Mouse (Mus musculus) myocyte (in vitro differentiated cells): ENCODE results near the gene Taz. TPM values are rescaled to one million over a fixed set of nuclear protein-coding genes. Genes with fewer than 3 reads are reported as not detected.

Experiments used
- H3K27me3 ChIP-seq: one replicate; pipeline ENCODE4 v1.6.1; 2011; ENCODE audit not compliant: control insufficient read depth, insufficient read depth, insufficient read length
- H3K36me3 ChIP-seq: one replicate; pipeline ENCODE4 v1.6.1; 2011; ENCODE audit not compliant: control insufficient read depth, insufficient read depth
- H3K4me2 ChIP-seq: one replicate; pipeline ENCODE4 v1.6.1; 2011; ENCODE audit warnings: low read depth, control low read depth
- H3K4me3 ChIP-seq: one replicate; pipeline ENCODE4 v1.5.1; 2011; ENCODE audit warnings: mild to moderate bottlenecking, control low read depth, moderate library complexity
- H3K79me2 ChIP-seq: one replicate; pipeline ENCODE4 v1.6.1; 2011; ENCODE audit not compliant: control insufficient read depth, insufficient read depth
- H3ac ChIP-seq: one replicate; pipeline ENCODE4 v1.6.1; 2011; ENCODE audit not compliant: control insufficient read depth, insufficient read length
- CEBPB ChIP-seq: IDR thresholded peaks from 2 replicates; pipeline ENCODE4 v1.6.1; 2011; ENCODE audit warnings: mild to moderate bottlenecking, moderate library complexity; ENCODE audit not compliant: poor library complexity, insufficient read depth, severe bottlenecking
- E2F4 ChIP-seq: IDR thresholded peaks from one replicate; pipeline ENCODE4 v1.6.1; 2011; ENCODE audit warnings: mild to moderate bottlenecking, control low read depth, moderate library complexity; ENCODE audit not compliant: insufficient read depth
- MAX ChIP-seq: IDR thresholded peaks from one replicate; pipeline ENCODE4 v1.6.1; 2011; ENCODE audit warnings: low read depth, mild to moderate bottlenecking, control low read depth
- MYOD1 ChIP-seq, 3 experiments: IDR thresholded peaks; one replicate each; pipeline ENCODE4 v1.6.1; 2011; ENCODE audit warnings: control low read depth in 2 of 3, low read depth in 2 of 3, mild to moderate bottlenecking in 2 of 3, moderate library complexity in 1 of 3; ENCODE audit not compliant: insufficient read length in 2 of 3, control insufficient read depth in 1 of 3
- MYOG ChIP-seq, 3 experiments: IDR thresholded peaks; one replicate each; pipeline ENCODE4 v1.6.1; 2011; ENCODE audit warnings: control low read depth in 2 of 3, low read depth in 2 of 3, mild to moderate bottlenecking in 2 of 3; ENCODE audit not compliant: insufficient read length in 2 of 3, control insufficient read depth in 1 of 3, insufficient read depth in 1 of 3
- POLR2A ChIP-seq: IDR thresholded peaks from one replicate; pipeline ENCODE4 v1.6.1; 2011; ENCODE audit warnings: low read depth, mild to moderate bottlenecking, control low read depth, moderate library complexity; ENCODE audit not compliant: insufficient read length
- POLR2AphosphoS2 ChIP-seq: IDR thresholded peaks from one replicate; pipeline ENCODE4 v1.6.1; 2011; ENCODE audit warnings: low read depth, control low read depth; ENCODE audit not compliant: insufficient read length
- REST ChIP-seq: IDR thresholded peaks from one replicate; pipeline ENCODE4 v1.6.1; 2011; ENCODE audit warnings: mild to moderate bottlenecking, control low read depth, moderate library complexity; ENCODE audit not compliant: insufficient read depth, insufficient read length
- SRF ChIP-seq: IDR thresholded peaks from one replicate; pipeline ENCODE4 v1.6.1; 2011; ENCODE audit warnings: low read depth; ENCODE audit not compliant: control insufficient read depth, insufficient read length
- TCF12 ChIP-seq: IDR thresholded peaks from one replicate; pipeline ENCODE4 v1.6.1; 2011; ENCODE audit warnings: mild to moderate bottlenecking, control low read depth; ENCODE audit not compliant: poor library complexity, insufficient read depth, severe bottlenecking
- TCF3 ChIP-seq: IDR thresholded peaks from one replicate; pipeline ENCODE4 v1.6.1; 2011; ENCODE audit warnings: low read depth, control low read depth; ENCODE audit not compliant: insufficient read length
- USF1 ChIP-seq: IDR thresholded peaks from one replicate; pipeline ENCODE4 v1.6.1; 2011; ENCODE audit warnings: low read depth, mild to moderate bottlenecking, control low read depth, moderate library complexity
- polyA plus RNA-seq: library from polyadenylated mRNA; unstranded; fragments of >200 nt; fragmentation: generic; extraction: Trizol; gene quantifications from one replicate; pipeline ENCODE4 v1.2.1, GENCODE M21; 2012; ENCODE audit warnings: missing spikeins

Taz gene
- polyA plus RNA-seq, 1 experiment: 28.2 TPM

DNA sequence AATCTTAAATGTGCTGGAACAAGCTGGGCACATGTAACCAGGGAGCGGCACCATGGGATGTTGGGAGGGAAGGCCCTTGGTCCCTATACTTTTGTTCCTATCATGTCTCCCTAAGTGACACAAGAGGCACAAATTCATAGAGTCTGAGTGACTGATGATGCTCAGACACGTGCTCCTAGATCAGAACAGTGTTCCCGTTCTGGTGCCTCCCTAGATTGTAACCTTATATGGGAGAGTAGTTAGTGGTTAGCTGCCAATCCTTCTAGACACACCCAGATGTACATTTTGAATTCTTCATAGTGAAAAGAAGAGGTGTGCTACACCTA, 12.0 kb upstream of the Taz start:
- H3K79me2 ChIP-seq: peaks cover 20% of the 10 kb centered on the region
- TF ChIP-seq MYOG (IDR thresholded peaks at IDR 0.05; ENCODE audit: control insufficient read depth in 1 of 3, insufficient read depth in 1 of 3, insufficient read length in 2 of 3, low read depth in 2 of 3) (no peak), SRF (peak; percentile 70), TCF3 (no peak), REST (no peak), POLR2AphosphoS2 (no peak)
- no peaks in the 10 kb centered on the region for H3K36me3 ChIP-seq
- peak overlapping the region; percentile 71 for H3K4me2 ChIP-seq
- H3K27me3 ChIP-seq: no peaks in the 10 kb centered on the region
- peak overlapping the region; percentile 88 for H3K4me3 ChIP-seq
- peak overlapping the region; percentile 25 for H3ac ChIP-seq

DNA sequence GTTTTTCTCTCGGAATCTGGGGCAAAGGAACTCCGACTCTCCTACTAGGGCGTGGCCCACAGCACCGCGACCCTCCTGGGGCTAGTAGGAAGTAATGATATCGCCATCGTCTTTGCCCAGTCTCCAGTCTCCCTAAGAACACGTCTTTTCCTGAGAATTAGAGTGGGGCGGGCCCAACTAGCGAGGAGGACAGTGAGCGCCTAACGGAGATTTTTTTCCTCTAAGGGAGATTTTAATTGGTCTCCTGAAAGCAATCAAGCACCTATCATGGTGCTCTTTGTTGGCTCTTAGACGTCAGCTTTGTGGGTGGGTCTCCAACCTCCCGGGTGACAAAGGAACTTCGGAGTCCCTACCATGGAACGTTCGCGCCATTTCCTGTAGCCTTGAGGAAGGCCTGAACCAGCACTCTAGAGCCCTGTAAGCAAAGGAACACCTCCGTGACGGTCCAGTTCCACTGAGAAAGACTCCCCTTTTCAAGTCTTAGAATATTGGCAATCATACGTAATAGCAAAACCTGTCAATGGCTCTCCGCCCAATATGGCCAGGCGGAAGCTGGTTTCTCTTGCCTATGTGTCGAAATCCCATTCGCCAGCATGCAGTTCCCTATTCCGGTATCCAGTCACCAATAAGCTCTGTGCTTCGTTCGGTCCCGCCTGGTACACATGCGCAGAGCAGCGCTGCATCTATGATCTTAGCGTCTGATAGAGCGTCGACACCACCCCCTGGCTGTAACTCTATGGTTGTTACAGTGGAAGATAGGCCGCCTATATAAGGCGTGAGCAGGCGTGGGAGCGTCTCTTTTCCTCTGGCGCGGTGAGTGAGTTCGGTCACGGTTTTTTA, 11.4 kb upstream of the Taz start, which contains the start of gene Rpl10:
Rpl10 (plus strand) TSS at position 751 of the 840 bp plus-strand sequence.
- Histone ChIP-seq H3K79me2 (peaks cover 20% of the 10 kb centered on the region), H3K36me3 (no peaks in the 10 kb centered on the region), H3ac (peak within 1 kb of the TSS; percentile 25), H3K27me3 (no peaks in the 10 kb centered on the region), H3K4me2 (peak within 1 kb of the TSS; percentile 72), H3K4me3 (peak within 1 kb of the TSS; percentile 88)
- peak; percentile 82 for TF ChIP-seq POLR2A
- TF ChIP-seq POLR2AphosphoS2: peak; percentile 92
- TF ChIP-seq TCF3: no peak
- TF ChIP-seq SRF: peak; percentile 97

DNA sequence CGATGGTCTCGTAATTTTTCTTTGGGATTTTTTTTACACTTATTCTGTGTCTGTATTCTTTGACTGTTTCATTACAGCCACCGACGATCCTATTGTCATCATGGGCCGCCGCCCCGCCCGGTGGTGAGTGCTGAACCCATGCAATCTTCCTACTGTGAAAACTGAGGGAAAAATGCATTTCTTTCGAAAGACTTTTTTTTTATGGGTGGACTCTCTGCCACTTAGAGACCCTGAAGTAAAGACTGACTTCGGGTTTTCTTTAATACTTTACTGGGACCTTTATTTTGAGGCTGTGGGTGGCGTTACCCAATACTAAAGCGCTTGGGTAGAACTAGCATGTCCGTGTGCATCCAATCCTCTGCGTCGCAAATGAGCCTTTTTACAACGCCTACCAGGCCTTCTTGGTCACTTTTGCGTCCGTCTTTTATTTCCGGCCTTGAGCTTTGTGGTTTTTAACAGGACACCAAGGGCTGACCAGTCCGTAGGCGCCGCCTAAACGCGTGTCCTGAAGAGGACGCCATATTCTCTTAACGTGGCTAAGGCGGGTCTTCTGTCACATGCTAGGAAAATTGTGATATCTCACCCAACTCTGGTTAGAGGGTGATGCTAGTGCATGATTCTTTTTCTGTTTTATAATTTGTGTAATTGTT, 10.7 kb upstream of the Taz start:
- no peak overlapping the region for H3ac ChIP-seq
- no peaks in the 10 kb centered on the region for H3K36me3 ChIP-seq
- peak overlapping the region; percentile 88 for H3K4me3 ChIP-seq
- peaks cover 20% of the 10 kb centered on the region for H3K79me2 ChIP-seq
- H3K4me2 ChIP-seq: peak overlapping the region; percentile 72
- TF ChIP-seq USF1 (no peak), REST (no peak), SRF (no peak), E2F4 (no peak), MYOG (IDR thresholded peaks at IDR 0.05; ENCODE audit: control insufficient read depth in 1 of 3, insufficient read depth in 1 of 3, insufficient read length in 2 of 3, low read depth in 2 of 3) (no peak), POLR2AphosphoS2 (peak; percentile 62), MAX (no peak), MYOD1 (IDR thresholded peaks at IDR 0.05; ENCODE audit: control insufficient read depth in 1 of 3, insufficient read length in 2 of 3, low read depth in 2 of 3) (no peak), POLR2A (peak; percentile 40), TCF3 (no peak), TCF12 (no peak)
- no peaks in the 10 kb centered on the region for H3K27me3 ChIP-seq

DNA sequence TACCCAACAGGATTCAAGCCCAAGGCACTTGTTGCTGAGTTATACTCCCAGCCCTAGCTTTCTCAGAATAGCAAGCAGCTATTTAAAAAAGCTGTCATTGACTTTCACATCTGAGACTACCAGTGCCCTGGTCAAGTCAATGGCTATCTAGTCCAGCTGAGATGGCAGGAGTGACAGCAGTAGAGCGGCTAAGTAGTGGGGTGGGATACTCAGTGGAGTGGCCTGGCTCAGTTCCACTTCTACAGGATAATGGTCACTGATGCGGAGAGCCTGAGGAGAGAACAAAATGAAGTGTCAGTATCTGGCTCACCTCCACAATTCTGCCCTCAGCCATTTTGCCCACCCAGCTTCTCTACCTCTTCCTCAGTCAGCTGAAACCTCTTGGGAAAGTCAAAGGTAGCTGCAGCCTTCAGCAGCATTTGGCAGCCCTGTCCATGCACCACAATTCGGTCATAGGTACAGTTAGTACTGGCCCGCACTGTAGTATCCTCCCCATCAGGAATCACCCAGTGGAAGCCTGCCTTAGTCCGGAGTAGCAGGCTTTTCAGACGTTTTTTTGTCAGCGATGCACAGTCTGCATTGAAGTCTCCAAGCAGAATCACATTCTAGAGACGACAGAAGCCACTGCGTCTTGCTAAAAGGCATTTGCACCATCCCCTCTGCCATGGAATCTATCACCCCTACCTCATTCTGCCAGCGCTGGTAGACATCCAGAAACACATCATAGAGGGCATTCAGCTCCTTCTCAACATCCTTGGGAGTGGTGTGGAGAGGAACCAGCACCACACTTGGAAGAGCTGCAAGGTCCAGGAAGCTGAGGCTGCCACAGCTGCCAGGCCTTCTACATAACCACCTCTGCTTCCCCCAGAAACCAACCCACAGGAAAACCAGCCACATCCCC, 8.0 kb upstream of the Taz start:
- no peak for TF ChIP-seq SRF
- TF ChIP-seq POLR2A: peak; percentile 54
- TF ChIP-seq MAX: no peak
- TF ChIP-seq POLR2AphosphoS2: peak; percentile 82
- H3K4me2 ChIP-seq: no peak overlapping the region
- no peak overlapping the region for H3K4me3 ChIP-seq
- no peaks in the 10 kb centered on the region for H3K36me3 ChIP-seq
- no peak overlapping the region for H3ac ChIP-seq
- H3K79me2 ChIP-seq: peaks cover 20% of the 10 kb centered on the region
- H3K27me3 ChIP-seq: no peaks in the 10 kb centered on the region

DNA sequence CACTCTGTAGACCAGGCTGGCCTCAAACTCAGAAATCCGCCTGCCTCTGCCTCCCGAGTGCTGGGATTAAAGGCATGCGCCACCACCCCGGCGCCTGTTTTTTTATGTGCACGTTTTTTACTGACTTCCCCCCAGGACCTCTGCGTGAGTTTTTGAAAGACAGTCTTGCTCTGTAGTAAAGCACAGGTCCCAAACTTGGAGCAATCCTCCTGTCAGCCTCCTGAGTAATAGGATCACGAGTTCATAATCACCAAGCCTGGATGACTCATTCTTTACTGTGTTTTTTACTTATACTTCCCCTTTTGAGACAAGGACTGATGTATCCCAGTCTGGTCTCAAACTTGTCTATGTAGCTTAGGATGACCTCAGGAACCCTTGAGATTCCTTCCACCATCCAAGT, 3.8 kb upstream of the Taz start:
- peaks cover 4% of the 10 kb centered on the region for H3K79me2 ChIP-seq
- no peak overlapping the region for H3K4me3 ChIP-seq
- TF ChIP-seq MYOG (IDR thresholded peaks at IDR 0.05; ENCODE audit: control insufficient read depth in 1 of 3, insufficient read depth in 1 of 3, insufficient read length in 2 of 3, low read depth in 2 of 3) (no peak), TCF12 (no peak), MAX (no peak), MYOD1 (IDR thresholded peaks at IDR 0.05; ENCODE audit: control insufficient read depth in 1 of 3, insufficient read length in 2 of 3, low read depth in 2 of 3) (no peak), POLR2AphosphoS2 (no peak), CEBPB (no peak), E2F4 (no peak), REST (no peak)
- H3K36me3 ChIP-seq: no peaks in the 10 kb centered on the region
- no peak overlapping the region for H3ac ChIP-seq
- H3K4me2 ChIP-seq: no peak overlapping the region
- H3K27me3 ChIP-seq: no peaks in the 10 kb centered on the region
